Mouse (Mus musculus): ENCODE data around the gene Tbc1d9. TPM values are rescaled to one million over a fixed set of nuclear protein-coding genes. Genes with fewer than 3 reads are reported as not detected.
A peak's percentile ranks its signal among the peaks of the same experiment; 100 is the strongest.

Tbc1d9 gene
- polyA plus RNA-seq, 1 experiment from 2014 or later, result 17.8 TPM

DNA sequence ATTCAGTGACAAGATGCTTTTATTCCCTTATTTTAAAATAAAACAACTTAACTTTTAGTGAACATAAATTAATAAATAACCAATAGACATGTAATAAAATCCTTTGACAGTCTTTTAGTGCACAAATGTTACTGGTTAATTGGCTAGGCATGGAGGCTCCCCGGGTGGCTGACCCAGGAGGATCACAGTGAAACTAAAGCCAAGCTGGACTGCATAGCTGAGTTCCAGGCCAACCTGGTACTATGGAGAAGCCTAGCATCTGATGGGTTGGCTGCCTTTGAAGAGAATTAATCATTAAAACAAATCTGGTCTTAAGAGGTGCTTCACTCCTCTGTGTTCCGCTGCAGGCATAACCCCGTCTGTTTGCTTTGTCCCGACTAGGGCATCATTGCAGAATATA is 67.9 kb downstream of the Tbc1d9 start:
- ATAC-seq, result no peak
- Histone ChIP-seq H3K27ac (ENCODE audit: low read length) (no peak overlapping the region), H3K9ac (ENCODE audit: low read depth, low read length) (no peak overlapping the region), H3K36me3 (ENCODE audit: control insufficient read depth, insufficient read depth, low read length) (peaks cover 8% of the 10 kb centered on the region), H3K9me3 (replicated peaks; ENCODE audit: control insufficient read depth, low read length, poor library complexity, severe bottlenecking) (no peaks in the 10 kb centered on the region), H3K4me2 (ENCODE audit: low read length) (no peak overlapping the region), H3K4me1 (ENCODE audit: control insufficient read depth, insufficient read depth, low read length) (no peaks in the 10 kb centered on the region), H3K27me3 (ENCODE audit: control insufficient read depth, insufficient read depth, low read depth, low read length) (no peaks in the 10 kb centered on the region), H3K4me3 (ENCODE audit: low read depth, low read length) (no peak overlapping the region)
- WGBS, result 88% methylated on average over 4 of the region's 4 CpGs

GRCm38 (mm10) chr8:83239341-83239740 is 74.2 kb downstream of the Tbc1d9 start:
- Histone ChIP-seq H3K36me3 (ENCODE audit: control insufficient read depth, insufficient read depth, low read length) (peaks cover 17% of the 10 kb centered on the region), H3K9ac (ENCODE audit: low read depth, low read length) (no peak overlapping the region), H3K4me1 (ENCODE audit: control insufficient read depth, insufficient read depth, low read length) (no peaks in the 10 kb centered on the region), H3K4me2 (ENCODE audit: low read length) (no peak overlapping the region), H3K9me3 (replicated peaks; ENCODE audit: control insufficient read depth, low read length, poor library complexity, severe bottlenecking) (no peaks in the 10 kb centered on the region), H3K27ac (ENCODE audit: low read length) (0 out of 2 replicates have a peak overlapping the region, but pooled peaks have one; percentile 32), H3K4me3 (ENCODE audit: low read depth, low read length) (no peak overlapping the region), H3K27me3 (ENCODE audit: control insufficient read depth, insufficient read depth, low read depth, low read length) (no peaks in the 10 kb centered on the region)
- no peak for ATAC-seq

DNA sequence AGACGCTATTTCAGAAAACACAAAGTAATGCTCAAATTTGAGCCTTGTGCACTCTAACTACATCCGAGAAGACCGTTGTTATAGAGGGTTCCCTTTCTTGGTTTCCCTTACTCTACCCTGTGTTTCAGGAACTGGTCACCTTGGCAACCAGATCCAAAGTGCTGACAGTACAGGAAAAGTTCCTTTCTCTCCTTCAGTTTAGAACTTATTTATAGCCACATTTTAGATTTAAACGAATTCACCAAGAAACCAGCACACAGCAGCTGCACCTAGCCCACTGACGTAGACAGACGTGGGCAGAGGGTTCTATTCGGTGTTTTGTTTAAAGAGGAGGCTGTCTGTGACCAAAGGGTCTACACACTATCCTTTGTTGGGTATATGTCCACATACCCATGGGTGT is 79.0 kb downstream of the Tbc1d9 start:
- no peaks in the 10 kb centered on the region for H3K9me3 ChIP-seq (replicated peaks; ENCODE audit: control insufficient read depth, low read length, poor library complexity, severe bottlenecking)
- 91% methylated on average over 7 of the region's 7 CpGs for WGBS
- H3K4me2 ChIP-seq (ENCODE audit: low read length), result no peak overlapping the region
- H3K27me3 ChIP-seq (ENCODE audit: control insufficient read depth, insufficient read depth, low read depth, low read length), result no peaks in the 10 kb centered on the region
- peaks cover 14% of the 10 kb centered on the region for H3K36me3 ChIP-seq (ENCODE audit: control insufficient read depth, insufficient read depth, low read length)
- H3K27ac ChIP-seq (ENCODE audit: low read length), result no peak overlapping the region
- H3K4me1 ChIP-seq (ENCODE audit: control insufficient read depth, insufficient read depth, low read length), result no peaks in the 10 kb centered on the region
- H3K4me3 ChIP-seq (ENCODE audit: low read depth, low read length), result no peak overlapping the region
- H3K9ac ChIP-seq (ENCODE audit: low read depth, low read length), result no peak overlapping the region
- ATAC-seq, result no peak

DNA sequence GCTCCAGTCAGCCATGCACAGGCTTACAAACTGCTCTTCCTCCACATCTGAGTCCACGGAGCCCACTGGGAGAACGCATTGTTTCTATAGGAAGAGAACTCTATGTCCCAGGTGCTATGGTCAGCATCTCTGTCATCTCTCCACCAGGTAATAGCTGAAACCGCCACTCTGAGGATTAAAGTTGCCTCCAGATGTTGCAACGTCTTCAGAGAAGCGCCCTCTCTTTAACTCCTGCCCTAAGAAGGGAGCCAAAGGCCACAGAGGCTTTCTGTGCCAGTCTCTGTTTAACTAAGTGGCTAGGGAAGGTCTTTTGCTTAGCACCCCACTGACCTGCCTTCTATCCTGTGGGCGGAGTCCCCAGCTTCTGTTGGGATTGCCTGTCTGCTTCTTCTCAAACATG is 85.7 kb downstream of the Tbc1d9 start:
- H3K4me3 ChIP-seq (ENCODE audit: low read depth, low read length), result no peak overlapping the region
- H3K27me3 ChIP-seq (ENCODE audit: control insufficient read depth, insufficient read depth, low read depth, low read length), result no peaks in the 10 kb centered on the region
- H3K4me2 ChIP-seq (ENCODE audit: low read length), result no peak overlapping the region
- H3K9me3 ChIP-seq (replicated peaks; ENCODE audit: control insufficient read depth, low read length, poor library complexity, severe bottlenecking), result no peaks in the 10 kb centered on the region
- 0 out of 2 replicates have a peak, but pooled peaks cover 3% of the 10 kb centered on the region for H3K4me1 ChIP-seq (ENCODE audit: control insufficient read depth, insufficient read depth, low read length)
- 79% methylated on average over 6 of the region's 6 CpGs for WGBS
- H3K27ac ChIP-seq (ENCODE audit: low read length), result no peak overlapping the region
- peaks cover 21% of the 10 kb centered on the region for H3K36me3 ChIP-seq (ENCODE audit: control insufficient read depth, insufficient read depth, low read length)
- no peak for ATAC-seq
- H3K9ac ChIP-seq (ENCODE audit: low read depth, low read length), result no peak overlapping the region

GRCm38 (mm10) chr8:83251362-83252246 is 86.5 kb downstream of the Tbc1d9 start:
- Histone ChIP-seq H3K27ac (ENCODE audit: low read length) (no peak overlapping the region), H3K9me3 (replicated peaks; ENCODE audit: control insufficient read depth, low read length, poor library complexity, severe bottlenecking) (no peaks in the 10 kb centered on the region), H3K27me3 (ENCODE audit: control insufficient read depth, insufficient read depth, low read depth, low read length) (no peaks in the 10 kb centered on the region), H3K4me3 (ENCODE audit: low read depth, low read length) (no peak overlapping the region), H3K4me1 (ENCODE audit: control insufficient read depth, insufficient read depth, low read length) (0 out of 2 replicates have a peak, but pooled peaks cover 3% of the 10 kb centered on the region), H3K4me2 (ENCODE audit: low read length) (no peak overlapping the region), H3K36me3 (ENCODE audit: control insufficient read depth, insufficient read depth, low read length) (peaks cover 21% of the 10 kb centered on the region), H3K9ac (ENCODE audit: low read depth, low read length) (no peak overlapping the region)
- peak; percentile 54; the same call in 1 of the 2 replicates for ATAC-seq
- WGBS, result 43% methylated on average over 14 of the region's 14 CpGs

- 0 out of 2 replicates have a peak overlapping the region, but pooled peaks have one; percentile 31 for H3K27ac ChIP-seq (ENCODE audit: low read length)
- H3K4me2 ChIP-seq (ENCODE audit: low read length), result no peak overlapping the region
- H3K36me3 ChIP-seq (ENCODE audit: control insufficient read depth, insufficient read depth, low read length), result peaks cover 21% of the 10 kb centered on the region
- no peak overlapping the region for H3K9ac ChIP-seq (ENCODE audit: low read depth, low read length)
- no peak overlapping the region for H3K4me3 ChIP-seq (ENCODE audit: low read depth, low read length)
- 0 out of 2 replicates have a peak, but pooled peaks cover 3% of the 10 kb centered on the region for H3K4me1 ChIP-seq (ENCODE audit: control insufficient read depth, insufficient read depth, low read length)
- ATAC-seq, result no peak
- H3K9me3 ChIP-seq (replicated peaks; ENCODE audit: control insufficient read depth, low read length, poor library complexity, severe bottlenecking), result no peaks in the 10 kb centered on the region
- H3K27me3 ChIP-seq (ENCODE audit: control insufficient read depth, insufficient read depth, low read depth, low read length), result no peaks in the 10 kb centered on the region
- WGBS, result 82% methylated on average over 5 of the region's 5 CpGs
These were observed 87.6 kb downstream of the Tbc1d9 start for GRCm38 (mm10) chr8:83252791-83253190.

- no peaks in the 10 kb centered on the region for H3K9me3 ChIP-seq (replicated peaks; ENCODE audit: control insufficient read depth, low read length, poor library complexity, severe bottlenecking)
- H3K27ac ChIP-seq (ENCODE audit: low read length), result no peak overlapping the region
- H3K4me1 ChIP-seq (ENCODE audit: control insufficient read depth, insufficient read depth, low read length), result no peaks in the 10 kb centered on the region
- ATAC-seq, result no peak
- no peak overlapping the region for H3K9ac ChIP-seq (ENCODE audit: low read depth, low read length)
- no peaks in the 10 kb centered on the region for H3K27me3 ChIP-seq (ENCODE audit: control insufficient read depth, insufficient read depth, low read depth, low read length)
- H3K36me3 ChIP-seq (ENCODE audit: control insufficient read depth, insufficient read depth, low read length), result peaks cover 34% of the 10 kb centered on the region
- no peak overlapping the region for H3K4me2 ChIP-seq (ENCODE audit: low read length)
- no peak overlapping the region for H3K4me3 ChIP-seq (ENCODE audit: low read depth, low read length)
- 95% methylated on average over 5 of the region's 5 CpGs for WGBS
These were observed 92.5 kb downstream of the Tbc1d9 start for GRCm38 (mm10) chr8:83257631-83258030.

GRCm38 (mm10) chr8:83260418-83261215 is 95.5 kb downstream of the Tbc1d9 start:
- Histone ChIP-seq H3K4me3 (ENCODE audit: low read depth, low read length) (no peak overlapping the region), H3K27ac (ENCODE audit: low read length) (no peak overlapping the region), H3K9me3 (replicated peaks; ENCODE audit: control insufficient read depth, low read length, poor library complexity, severe bottlenecking) (no peaks in the 10 kb centered on the region), H3K9ac (ENCODE audit: low read depth, low read length) (no peak overlapping the region), H3K4me2 (ENCODE audit: low read length) (no peak overlapping the region), H3K36me3 (ENCODE audit: control insufficient read depth, insufficient read depth, low read length) (peaks cover 30% of the 10 kb centered on the region), H3K4me1 (ENCODE audit: control insufficient read depth, insufficient read depth, low read length) (no peaks in the 10 kb centered on the region), H3K27me3 (ENCODE audit: control insufficient read depth, insufficient read depth, low read depth, low read length) (no peaks in the 10 kb centered on the region)
- 73% methylated on average over 16 of the region's 16 CpGs for WGBS
- ATAC-seq, result peak; percentile 46; the same call in 1 of the 2 replicates

GRCm38 (mm10) chr8:83271172-83271571 is 106.0 kb downstream of the Tbc1d9 start:
- Histone ChIP-seq H3K27ac (ENCODE audit: low read length) (no peak overlapping the region), H3K27me3 (ENCODE audit: control insufficient read depth, insufficient read depth, low read depth, low read length) (no peaks in the 10 kb centered on the region), H3K9me3 (replicated peaks; ENCODE audit: control insufficient read depth, low read length, poor library complexity, severe bottlenecking) (no peaks in the 10 kb centered on the region), H3K36me3 (ENCODE audit: control insufficient read depth, insufficient read depth, low read length) (peaks cover 24% of the 10 kb centered on the region), H3K4me1 (ENCODE audit: control insufficient read depth, insufficient read depth, low read length) (no peaks in the 10 kb centered on the region), H3K9ac (ENCODE audit: low read depth, low read length) (no peak overlapping the region), H3K4me2 (ENCODE audit: low read length) (no peak overlapping the region), H3K4me3 (ENCODE audit: low read depth, low read length) (no peak overlapping the region)
- no peak for ATAC-seq
- 95% methylated on average over 14 of the region's 14 CpGs for WGBS

Measured in midbrain, embryonic 16.5 days (tissue).